Mouse (Mus musculus) limb, embryonic 11.5 days (tissue): ENCODE measurements around the gene Tdrd7. TPM values are rescaled to one million over a fixed set of nuclear protein-coding genes. Genes with fewer than 3 reads are reported as not detected.

Experiments used
- ATAC-seq: fragments of 200-750 bp; cut with Nextera tagmentation; 2 replicates; pipeline ENCODE4 v1.8.0; 2017; ENCODE audit warnings: low read depth; ENCODE audit not compliant: insufficient number of reproducible peaks, low FRiP score, low TSS enrichment
- DNase-seq: peaks from one replicate; pipeline ENCODE4 v3.0.0-alpha.2; 2015; ENCODE audit warnings: low spot score
- H3K27ac ChIP-seq: fragments of 300-500 bp; sonication (generic); replicated peaks from 2 replicates; pipeline ENCODE4 v1.5.1; 2014; ENCODE audit warnings: low read depth, mild to moderate bottlenecking, low read length
- H3K27me3 ChIP-seq: fragments of 300-500 bp; sonication (generic); 2 replicates; pipeline ENCODE4 v1.6.1; 2014; ENCODE audit warnings: mild to moderate bottlenecking, low read length, mixed read lengths; ENCODE audit not compliant: control insufficient read depth, insufficient read depth
- H3K36me3 ChIP-seq: fragments of 300-500 bp; sonication (generic); 2 replicates; pipeline ENCODE4 v1.6.1; 2014; ENCODE audit warnings: mild to moderate bottlenecking, low read length, moderate library complexity, mixed read lengths; ENCODE audit not compliant: control insufficient read depth, insufficient read depth
- H3K4me1 ChIP-seq: fragments of 300-500 bp; sonication (generic); 2 replicates; pipeline ENCODE4 v1.6.1; 2014; ENCODE audit warnings: low read length, mixed read lengths; ENCODE audit not compliant: control insufficient read depth, insufficient read depth
- H3K4me2 ChIP-seq: fragments of 300-500 bp; sonication (generic); 2 replicates; pipeline ENCODE4 v1.6.1; 2014; ENCODE audit warnings: low read depth, mild to moderate bottlenecking, moderate library complexity; ENCODE audit not compliant: severe bottlenecking
- H3K4me3 ChIP-seq: fragments of 300-500 bp; sonication (generic); 2 replicates; pipeline ENCODE4 v1.5.1; 2014; ENCODE audit warnings: low read depth, low read length
- H3K9ac ChIP-seq: fragments of 300-500 bp; sonication (generic); 2 replicates; pipeline ENCODE4 v1.6.1; 2014; ENCODE audit warnings: mild to moderate bottlenecking, low read length
- H3K9me3 ChIP-seq: fragments of 300-500 bp; sonication (generic); 2 replicates; pipeline ENCODE4 v1.6.1; 2016; ENCODE audit warnings: low read length; ENCODE audit not compliant: control insufficient read depth
- WGBS: fragments of 180-500 bp; shearing (Covaris S2); extraction: QIAGEN DNeasy Blood & Tissue Kit; methylation state at CpG from one replicate; pipeline ENCODE4 v1.1.7; 2014; 5-methylcytosine and 5-hydroxymethylcytosine counted together
- polyA plus RNA-seq: library from polyadenylated mRNA; unstranded; fragments of >200 nt; fragmentation: Nextera tagmentation; extraction: Ambion mirVana; gene quantifications from 2 replicates; pipeline ENCODE4 v1.2.1, GENCODE M21; 2014

Gene Tdrd7
- polyA plus RNA-seq, 1 experiment from 2014 or later = 7.4 TPM

DNA sequence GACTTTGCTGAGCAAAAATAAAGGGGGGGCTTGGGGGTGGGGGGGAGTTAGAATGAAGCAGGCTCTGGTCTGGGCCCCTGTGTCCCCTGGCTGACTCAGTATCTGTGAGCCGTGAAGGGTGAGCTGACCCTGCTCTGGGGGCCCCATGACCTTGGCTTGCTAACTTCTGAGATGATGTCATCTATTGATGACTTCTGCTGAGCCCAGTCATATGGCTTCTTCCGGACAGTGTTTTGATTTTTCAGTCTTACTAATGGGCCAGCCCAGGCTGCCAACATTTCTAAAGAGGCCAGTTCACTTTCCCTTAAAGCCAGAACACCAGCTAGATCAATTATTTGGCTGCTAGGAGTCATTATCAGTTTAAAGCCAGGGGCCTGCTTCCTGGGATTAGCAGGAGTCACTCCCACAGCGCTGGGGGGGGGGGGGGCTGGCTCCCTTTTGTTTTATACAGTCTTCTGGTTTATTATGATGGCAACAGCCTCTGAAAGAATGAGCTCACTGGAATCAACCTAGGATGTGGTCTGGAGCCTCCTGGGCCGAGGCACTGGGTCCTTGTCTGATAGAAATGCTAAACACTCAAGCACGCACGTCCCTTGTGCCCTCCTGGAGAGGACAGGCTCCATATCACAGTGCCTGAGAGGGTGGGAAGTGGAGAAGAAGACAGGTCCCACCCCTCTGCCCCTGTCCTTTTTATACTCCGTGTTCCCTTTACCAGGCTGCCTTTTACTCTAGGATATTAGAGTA, 76.8 kb downstream of the Tdrd7 start:
- DNase-seq = no peak
- H3K9ac ChIP-seq = no peak overlapping the region
- H3K27ac ChIP-seq = no peak overlapping the region
- no peaks in the 10 kb centered on the region for H3K36me3 ChIP-seq
- peaks cover 10% of the 10 kb centered on the region; the same call in 1 of the 2 replicates for H3K4me1 ChIP-seq
- no peak for ATAC-seq
- no peaks in the 10 kb centered on the region for H3K9me3 ChIP-seq
- WGBS = 27% methylated on average over 7 of the region's 7 CpGs
- H3K4me3 ChIP-seq = no peak overlapping the region
- H3K4me2 ChIP-seq = no peak overlapping the region; the same call in 1 of the 2 replicates
- H3K27me3 ChIP-seq = peaks cover 33% of the 10 kb centered on the region

DNA sequence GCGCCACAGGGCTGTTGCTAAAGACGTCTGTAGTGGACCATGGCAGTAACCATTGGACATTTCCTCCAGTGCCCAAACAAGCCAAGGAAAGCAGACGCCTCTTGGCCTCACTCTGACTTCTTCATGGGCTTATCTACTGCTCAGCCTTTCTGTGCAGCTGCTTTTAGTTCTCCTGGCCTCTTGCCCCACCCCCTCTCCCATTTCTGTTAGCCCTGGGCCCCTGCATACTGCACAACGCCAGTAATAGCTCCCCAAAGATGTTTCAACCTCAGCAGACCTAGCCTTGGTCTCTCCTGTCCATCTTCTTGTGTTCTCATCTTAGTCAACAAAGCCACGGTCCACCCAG, 77.3 kb downstream of the Tdrd7 start:
- Histone ChIP-seq H3K27me3 (peaks cover 30% of the 10 kb centered on the region), H3K4me2 (no peak overlapping the region), H3K27ac (no peak overlapping the region), H3K4me1 (peaks cover 10% of the 10 kb centered on the region; the same call in 1 of the 2 replicates), H3K36me3 (no peaks in the 10 kb centered on the region), H3K9ac (no peak overlapping the region), H3K9me3 (no peaks in the 10 kb centered on the region), H3K4me3 (no peak overlapping the region)
- WGBS = 48% methylated on average over 5 of the region's 5 CpGs
- DNase-seq (no peak), ATAC-seq (no peak)

DNA sequence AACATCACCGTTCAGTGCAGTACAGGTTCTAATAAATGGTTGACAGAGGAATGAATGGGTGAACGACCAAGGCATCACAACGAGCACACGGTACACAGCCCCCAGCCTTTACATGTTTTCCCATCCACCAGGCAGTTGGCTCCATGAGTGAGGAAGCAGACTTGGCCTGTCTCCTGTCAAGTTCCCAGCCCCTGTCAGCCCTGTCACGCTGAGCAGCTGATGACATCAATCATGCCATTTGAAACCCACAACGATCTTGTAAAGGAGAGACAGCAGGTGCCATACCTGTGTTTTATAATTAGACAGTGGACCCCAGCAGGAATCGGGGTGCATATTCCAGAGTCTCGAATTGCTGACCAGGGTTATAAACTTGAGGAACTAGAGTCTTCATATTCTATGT, 78.2 kb downstream of the Tdrd7 start:
- Histone ChIP-seq H3K27ac (no peak overlapping the region), H3K4me3 (no peak overlapping the region)

DNA sequence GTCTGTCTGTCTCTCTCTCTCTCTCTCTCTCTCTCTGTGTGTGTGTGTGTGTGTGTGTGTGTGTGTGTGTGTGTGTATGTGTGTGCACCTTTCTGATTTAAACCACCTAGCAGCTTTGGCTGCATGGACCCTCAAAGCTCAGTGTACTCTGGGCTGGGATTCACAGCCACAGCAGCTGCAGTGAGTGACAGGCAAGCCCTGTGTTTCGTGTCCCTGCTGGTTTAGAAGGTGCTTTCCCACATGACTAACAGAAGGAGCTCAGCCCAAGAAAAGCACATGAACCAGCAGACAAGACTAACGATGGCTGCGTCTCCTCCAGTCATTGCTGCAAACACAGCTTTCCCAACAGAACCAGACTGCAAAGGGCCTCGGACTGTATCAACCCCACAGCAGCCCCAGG, 82.8 kb downstream of the Tdrd7 start:
- no peak overlapping the region for H3K4me2 ChIP-seq
- H3K27me3 ChIP-seq = no peaks in the 10 kb centered on the region
- no peak overlapping the region for H3K4me3 ChIP-seq
- H3K9ac ChIP-seq = no peak overlapping the region
- ATAC-seq (no peak), DNase-seq (no peak)
- H3K27ac ChIP-seq = no peak overlapping the region
- no peaks in the 10 kb centered on the region for H3K9me3 ChIP-seq
- H3K4me1 ChIP-seq = no peaks in the 10 kb centered on the region
- WGBS = 67% methylated on average over 4 of the region's 4 CpGs
- no peaks in the 10 kb centered on the region for H3K36me3 ChIP-seq

More for the DNA sequence above, 78.2 kb downstream of the Tdrd7 start:
- DNase-seq (no peak), ATAC-seq (no peak)
- Histone ChIP-seq H3K36me3 (no peaks in the 10 kb centered on the region), H3K4me1 (peaks cover 10% of the 10 kb centered on the region; the same call in 1 of the 2 replicates), H3K9me3 (no peaks in the 10 kb centered on the region), H3K9ac (no peak overlapping the region), H3K4me2 (no peak overlapping the region), H3K27me3 (peaks cover 23% of the 10 kb centered on the region)
- 73% methylated on average over 8 of the region's 8 CpGs for WGBS

DNA sequence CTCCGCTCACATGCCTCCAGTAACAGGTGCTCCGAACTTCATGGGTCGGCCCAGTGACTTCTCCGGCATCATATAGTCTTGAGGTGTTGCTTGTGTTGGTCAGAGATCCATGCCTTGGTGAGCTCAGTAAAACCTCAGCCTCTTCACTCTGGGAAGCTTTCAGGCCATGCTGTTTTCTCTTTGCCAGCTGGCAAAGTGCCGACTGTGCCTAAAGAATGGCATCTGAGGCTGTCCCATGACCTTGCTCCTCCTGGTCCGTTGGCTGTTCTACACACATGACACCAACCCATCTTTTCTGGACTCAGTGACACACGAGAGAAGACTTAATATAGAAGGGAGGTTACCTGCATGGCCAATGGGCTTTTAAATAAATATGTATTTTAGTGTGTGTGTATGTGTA, 83.3 kb downstream of the Tdrd7 start:
- ATAC-seq = no peak
- no peak overlapping the region for H3K9ac ChIP-seq
- no peaks in the 10 kb centered on the region for H3K9me3 ChIP-seq
- no peak overlapping the region for H3K4me2 ChIP-seq
- no peak overlapping the region for H3K27ac ChIP-seq
- no peak overlapping the region for H3K4me3 ChIP-seq
- no peaks in the 10 kb centered on the region for H3K27me3 ChIP-seq
- no peak for DNase-seq
- WGBS = 92% methylated on average over 7 of the region's 7 CpGs
- H3K36me3 ChIP-seq = no peaks in the 10 kb centered on the region
- H3K4me1 ChIP-seq = no peaks in the 10 kb centered on the region

DNA sequence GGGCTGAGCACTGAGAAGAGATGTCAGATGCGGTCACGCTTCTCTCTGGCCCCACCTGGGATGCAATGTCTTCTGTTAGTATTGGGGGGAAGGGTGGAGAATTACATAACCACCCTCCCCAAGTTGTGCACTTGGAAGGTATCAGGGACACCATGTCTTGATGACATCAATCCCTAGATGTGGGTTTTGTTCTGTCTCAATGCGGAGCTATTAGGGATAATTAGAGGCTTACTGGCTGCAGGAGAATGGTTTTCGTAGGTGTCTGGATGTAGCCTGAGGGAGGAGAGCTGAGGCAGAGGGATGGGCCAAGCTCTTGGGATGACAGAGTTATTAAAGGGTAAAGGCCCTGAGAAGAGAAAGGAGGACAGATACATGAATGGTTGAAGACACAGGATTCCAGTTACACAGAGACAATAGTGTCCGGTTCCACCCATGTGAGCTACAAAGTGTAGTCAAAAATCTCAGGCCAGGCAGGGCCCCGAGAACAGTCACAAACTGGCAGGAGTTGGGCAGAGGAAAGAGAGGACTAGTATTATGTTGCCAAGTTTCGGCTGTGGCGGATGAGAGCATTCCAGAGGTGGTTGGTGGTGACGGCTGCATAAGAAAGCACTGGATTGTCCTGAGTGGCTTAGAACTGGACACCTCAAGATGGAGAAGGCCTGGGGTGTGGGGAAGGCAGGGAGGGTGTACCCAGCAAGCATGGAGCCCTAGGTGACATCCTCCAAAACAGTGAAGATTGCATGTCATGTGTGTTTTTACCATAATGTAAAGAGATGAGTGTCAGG, 88.4 kb downstream of the Tdrd7 start:
- no peak for ATAC-seq

DNA sequence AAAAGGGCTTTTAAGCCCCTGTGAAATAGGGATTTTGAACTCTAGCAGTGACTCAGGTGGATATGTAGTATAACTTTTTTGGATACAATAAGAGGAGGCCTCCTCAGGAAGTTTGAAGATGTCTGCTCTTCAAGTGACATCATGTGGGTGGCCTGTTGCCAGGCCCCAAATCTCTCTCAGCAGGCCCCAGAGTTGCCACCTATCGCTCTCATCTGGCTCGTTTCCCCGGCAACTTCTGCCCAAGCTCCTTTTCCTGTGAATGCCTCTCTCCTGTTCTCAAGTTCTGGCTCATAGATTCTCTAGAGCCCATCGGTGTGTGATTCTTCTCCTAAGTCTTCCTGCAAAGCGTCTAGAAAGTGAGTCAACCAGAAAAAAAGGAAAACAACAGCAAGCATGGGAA, 91.0 kb downstream of the Tdrd7 start:
- 88% methylated on average over 5 of the region's 5 CpGs for WGBS
- H3K4me1 ChIP-seq = no peaks in the 10 kb centered on the region
- no peak overlapping the region for H3K4me3 ChIP-seq
- H3K27me3 ChIP-seq = no peaks in the 10 kb centered on the region
- no peaks in the 10 kb centered on the region for H3K36me3 ChIP-seq
- no peaks in the 10 kb centered on the region for H3K9me3 ChIP-seq
- no peak overlapping the region for H3K27ac ChIP-seq
- DNase-seq (no peak), ATAC-seq (no peak)
- no peak overlapping the region for H3K4me2 ChIP-seq
- no peak overlapping the region for H3K9ac ChIP-seq

More for the DNA sequence above, 88.4 kb downstream of the Tdrd7 start:
- no peak overlapping the region for H3K27ac ChIP-seq
- H3K36me3 ChIP-seq = no peaks in the 10 kb centered on the region
- no peak overlapping the region for H3K4me2 ChIP-seq
- H3K9me3 ChIP-seq = no peaks in the 10 kb centered on the region
- H3K9ac ChIP-seq = no peak overlapping the region
- no peak for DNase-seq
- H3K27me3 ChIP-seq = no peaks in the 10 kb centered on the region
- no peaks in the 10 kb centered on the region for H3K4me1 ChIP-seq
- 85% methylated on average over 9 of the region's 9 CpGs for WGBS
- H3K4me3 ChIP-seq = no peak overlapping the region

DNA sequence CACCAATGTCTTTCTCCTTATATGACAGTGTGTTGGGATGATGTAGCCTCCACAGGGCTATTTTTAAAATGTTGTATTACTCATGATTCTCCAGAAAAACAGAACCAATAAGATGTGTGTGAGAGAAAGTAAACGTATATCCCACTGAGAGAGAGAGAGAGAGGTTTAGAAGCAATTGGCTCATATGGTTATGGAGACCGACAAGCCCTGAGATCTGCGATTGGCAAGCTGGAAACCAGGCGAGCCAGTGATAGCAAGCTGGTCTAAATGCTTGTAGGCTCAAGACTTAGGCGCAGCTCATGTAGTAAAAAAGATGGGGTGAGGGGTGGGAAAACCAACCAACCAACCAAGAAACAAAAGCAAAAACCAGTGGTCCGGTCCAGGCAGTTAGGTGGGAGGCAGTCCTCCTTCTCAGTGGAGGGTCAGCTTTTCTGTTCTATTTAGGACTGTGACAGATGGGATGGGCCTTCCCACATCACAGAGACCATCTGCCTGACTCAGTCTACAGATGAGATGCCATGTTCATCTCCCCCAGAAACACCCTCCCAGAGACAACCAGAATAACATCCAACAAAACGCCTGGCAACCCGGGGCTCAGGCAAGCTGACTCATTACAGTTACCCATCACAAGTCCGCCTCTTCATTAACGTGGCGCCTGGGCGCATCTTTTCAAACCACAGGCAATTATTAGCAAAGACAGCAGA, 96.3 kb downstream of the Tdrd7 start:
- H3K9ac ChIP-seq = no peak overlapping the region
- DNase-seq (no peak), ATAC-seq (no peak)
- H3K27me3 ChIP-seq = no peaks in the 10 kb centered on the region
- no peak overlapping the region for H3K27ac ChIP-seq
- H3K9me3 ChIP-seq = no peaks in the 10 kb centered on the region
- H3K4me2 ChIP-seq = no peak overlapping the region
- 91% methylated on average over 12 of the region's 12 CpGs for whole genome bisulfite sequencing
- H3K36me3 ChIP-seq = no peaks in the 10 kb centered on the region
- no peak overlapping the region for H3K4me3 ChIP-seq
- no peaks in the 10 kb centered on the region for H3K4me1 ChIP-seq
